9 mouse cellular contexts compared by ENCODE assay signal in the genomic region with DNA sequence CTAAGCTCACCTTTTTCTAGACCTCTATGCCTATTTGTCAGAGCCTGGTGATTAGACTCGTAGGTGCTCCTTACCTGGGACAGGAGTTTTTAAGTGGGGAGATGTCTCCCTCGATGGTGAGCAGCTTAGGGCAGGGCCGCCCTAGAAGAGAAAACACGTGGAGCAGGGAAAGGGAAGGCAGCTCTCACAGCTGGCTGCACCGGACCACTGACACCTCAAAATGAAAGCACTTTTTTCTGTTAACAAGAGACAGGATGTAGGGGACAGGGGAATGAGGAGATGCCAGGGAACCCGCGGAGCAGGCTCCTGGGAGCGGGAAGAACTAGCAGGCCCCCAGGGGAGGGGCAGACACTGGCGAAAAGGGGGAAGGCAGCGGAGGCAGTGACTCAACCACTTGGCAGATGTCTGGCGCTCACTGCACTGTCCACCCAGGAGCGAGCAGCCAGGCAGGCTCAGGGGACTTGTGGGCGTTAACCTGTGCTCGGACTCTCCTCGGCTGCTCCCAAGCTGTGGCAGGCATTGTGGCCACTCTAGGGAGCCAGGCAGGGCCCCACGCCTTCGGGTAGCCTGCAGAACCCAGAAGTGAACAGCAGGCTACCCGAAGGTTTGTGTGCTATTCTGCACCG. TPM values are rescaled to one million over a fixed set of nuclear protein-coding genes. Genes with fewer than 3 reads are reported as not detected.
A peak's percentile ranks its signal among the peaks of the same experiment; 100 is the strongest.
DNase-seq lines count a peak whose midpoint lies in the region; ATAC-seq lines count a peak whose summit lies in the region.
"Had no signal": no experiment of that assay in that cellular context is flagged by ENCODE, and none has a peak within 500 bp of the region (broad histone marks: within the 10 kb centered on the region; RNA-seq: fewer than 3 reads in every experiment).

No protein-coding gene starts in this region.

- no peaks in the 10 kb centered on the region for H3K36me3 ChIP-seq in heart, embryonic 12.5 days
- H3K36me3 ChIP-seq in liver, embryonic 11.5 days (ENCODE audit: control insufficient read depth, insufficient read depth, low read length): no peaks in the 10 kb centered on the region
- no peaks in the 10 kb centered on the region for H3K36me3 ChIP-seq in midbrain, embryonic 15.5 days (replicated peaks)
- no peaks in the 10 kb centered on the region for H3K36me3 ChIP-seq in forebrain, embryonic 13.5 days (ENCODE audit: poor library complexity, severe bottlenecking)

- H3K4me1 ChIP-seq in heart, embryonic 12.5 days (replicated peaks): no peaks in the 10 kb centered on the region
- no peaks in the 10 kb centered on the region for H3K4me1 ChIP-seq in liver, embryonic 11.5 days (replicated peaks; ENCODE audit: control insufficient read depth, insufficient read depth, low read length)
- no peaks in the 10 kb centered on the region for H3K4me1 ChIP-seq in midbrain, embryonic 15.5 days
- no peaks in the 10 kb centered on the region for H3K4me1 ChIP-seq in forebrain, embryonic 13.5 days

- 0 out of 2 replicates have a peak overlapping the region, but pooled peaks have one; percentile 41 for H3K9ac ChIP-seq in heart, embryonic 12.5 days
- H3K9ac ChIP-seq in liver, embryonic 11.5 days (ENCODE audit: low read depth, low read length): no peak overlapping the region
- H3K9ac ChIP-seq in midbrain, embryonic 15.5 days: no peak overlapping the region
- no peak overlapping the region for H3K9ac ChIP-seq in forebrain, embryonic 13.5 days

- peak overlapping the region; percentile 54 for H3K4me2 ChIP-seq in heart, embryonic 12.5 days
- H3K4me2 ChIP-seq in liver, embryonic 11.5 days: peak overlapping the region; percentile 31; the same call in 1 of the 2 replicates
- H3K4me2 ChIP-seq in midbrain, embryonic 15.5 days: no peak overlapping the region
- no peak overlapping the region for H3K4me2 ChIP-seq in forebrain, embryonic 13.5 days

- peak; percentile 8 for DNase-seq in urinary bladder, postnatal 25 days (ENCODE audit: low spot score)
- DNase-seq in urinary bladder, adult 2 months (ENCODE audit: low spot score): no peak
- no peak for DNase-seq in liver, embryonic 11.5 days (ENCODE audit: low spot score)
- DNase-seq in right cerebral cortex, adult 18-20 months: no peak
- DNase-seq in frontal cortex, postnatal 14 days (ENCODE audit: low spot score in 2 of 2): no peak

- ATAC-seq in heart, embryonic 12.5 days (ENCODE audit: insufficient number of reproducible peaks, low FRiP score): no peak
- ATAC-seq in liver, embryonic 11.5 days (replicated peaks; ENCODE audit: low FRiP score): no peak
- ATAC-seq in midbrain, embryonic 15.5 days (replicated peaks): no peak
- no peak for ATAC-seq in forebrain, embryonic 13.5 days
- ATAC-seq: activated CD4-positive, CD25-positive, alpha-beta regulatory T cell, adult 4 months had no signal

- peak overlapping the region; percentile 22; the same call in 1 of the 2 replicates for H3K4me3 ChIP-seq in heart, embryonic 12.5 days
- no peak overlapping the region for H3K4me3 ChIP-seq in liver, embryonic 11.5 days (ENCODE audit: low read depth, low read length)
- H3K4me3 ChIP-seq in midbrain, embryonic 15.5 days: no peak overlapping the region
- H3K4me3 ChIP-seq in forebrain, embryonic 13.5 days: no peak overlapping the region

- H3K9me3 ChIP-seq in heart, embryonic 12.5 days (replicated peaks): 0 out of 2 replicates have a peak, but pooled peaks cover 5% of the 10 kb centered on the region
- H3K9me3 ChIP-seq in liver, embryonic 11.5 days (ENCODE audit: control insufficient read depth, low read length): no peaks in the 10 kb centered on the region
- no peaks in the 10 kb centered on the region for H3K9me3 ChIP-seq in midbrain, embryonic 15.5 days
- H3K9me3 ChIP-seq in forebrain, embryonic 13.5 days (replicated peaks): no peaks in the 10 kb centered on the region

- H3K27me3 ChIP-seq in heart, embryonic 12.5 days (replicated peaks): no peaks in the 10 kb centered on the region
- H3K27me3 ChIP-seq in liver, embryonic 11.5 days (replicated peaks; ENCODE audit: control insufficient read depth, insufficient read depth, low read length): no peaks in the 10 kb centered on the region
- no peaks in the 10 kb centered on the region for H3K27me3 ChIP-seq in midbrain, embryonic 15.5 days (replicated peaks)
- H3K27me3 ChIP-seq in forebrain, embryonic 13.5 days: no peaks in the 10 kb centered on the region

- 51% methylated on average over 19 of the region's 19 CpGs for WGBS in heart, embryonic 12.5 days
- WGBS in liver, embryonic 11.5 days: 56% methylated on average over 19 of the region's 19 CpGs
- 73% methylated on average over 19 of the region's 19 CpGs for WGBS in midbrain, embryonic 15.5 days
- 68% methylated on average over 18 of the region's 19 CpGs for WGBS in forebrain, embryonic 13.5 days

- H3K27ac ChIP-seq in heart, embryonic 12.5 days (ENCODE audit: poor library complexity, severe bottlenecking): no peak overlapping the region
- no peak overlapping the region for H3K27ac ChIP-seq in liver, embryonic 11.5 days (ENCODE audit: low read depth, low read length)
- H3K27ac ChIP-seq in midbrain, embryonic 15.5 days: no peak overlapping the region
- H3K27ac ChIP-seq in forebrain, embryonic 13.5 days: no peak overlapping the region

RNA-seq across cellular contexts. Expression of gene Gm4907, which starts 58.8 kb away (rescaled TPM):
- not detected in 2 replicates for polyA plus RNA-seq in urinary bladder, adult 2 months (2012; rRNA removed)
- polyA plus RNA-seq in heart, embryonic 12.5 days (2016; fragmentation: Nextera tagmentation; extraction: Ambion mirVana): not detected in 2 replicates
- not detected in 2 replicates for polyA plus RNA-seq in liver, embryonic 11.5 days (2014; fragmentation: Nextera tagmentation; extraction: Ambion mirVana)
- not detected in 2 replicates for polyA plus RNA-seq in midbrain, embryonic 15.5 days (2015; fragmentation: Nextera tagmentation; extraction: Ambion mirVana)
- not detected in 2 replicates for polyA plus RNA-seq in forebrain, embryonic 13.5 days (2015; fragmentation: Nextera tagmentation; extraction: Ambion mirVana)
- polyA plus RNA-seq: activated CD4-positive, CD25-positive, alpha-beta regulatory T cell, adult 4 months had no signal

Comparison
In these comparisons a context has a peak if more than half of its experiments do, and no peak if none do; other contexts are left out.
1. H3K4me2 ChIP-seq: peak in heart, embryonic 12.5 days (single experiment) and liver, embryonic 11.5 days (single experiment); none in midbrain, embryonic 15.5 days (single experiment) and forebrain, embryonic 13.5 days (single experiment).